Mouse (Mus musculus) kidney, postnatal 4 days (tissue): Measurements from ENCODE around the gene Mapk1ip1.

Experiments
- DNase-seq, 2 experiments: peaks; one replicate each; pipeline ENCODE4 v3.0.0; 2021; ENCODE audit warnings: mixed read lengths in 2 of 2

Mapk1ip1 gene

GRCm38 (mm10) chr7:138835028-138835427 is 11.0 kb downstream of the Mapk1ip1 start:
- DNase-seq, result no peak

DNA sequence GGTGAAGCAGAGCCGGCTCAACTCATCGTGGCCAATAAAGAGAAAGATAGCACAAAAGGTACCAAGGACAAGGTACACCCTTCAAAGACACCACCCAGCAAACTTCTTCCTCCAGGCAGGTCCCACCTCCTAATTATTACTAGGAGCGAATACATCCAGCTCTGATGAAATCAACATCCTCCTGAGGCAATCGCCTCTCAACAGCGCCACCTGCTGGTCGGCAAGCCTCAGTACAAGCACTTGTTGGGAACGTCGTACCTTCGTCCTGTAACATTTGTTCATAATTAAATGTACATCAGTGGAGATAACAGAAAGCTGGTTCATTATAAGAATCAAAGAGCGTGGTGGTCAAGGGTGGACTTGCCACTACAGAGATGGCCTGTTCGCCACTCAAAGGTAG is 18.3 kb downstream of the Mapk1ip1 start:
- peak; percentile 85 for DNase-seq

- DNase-seq, result no peak
Measured at GRCm38 (mm10) chr7:138824995-138825756, 20.9 kb downstream of the Mapk1ip1 start.

DNA sequence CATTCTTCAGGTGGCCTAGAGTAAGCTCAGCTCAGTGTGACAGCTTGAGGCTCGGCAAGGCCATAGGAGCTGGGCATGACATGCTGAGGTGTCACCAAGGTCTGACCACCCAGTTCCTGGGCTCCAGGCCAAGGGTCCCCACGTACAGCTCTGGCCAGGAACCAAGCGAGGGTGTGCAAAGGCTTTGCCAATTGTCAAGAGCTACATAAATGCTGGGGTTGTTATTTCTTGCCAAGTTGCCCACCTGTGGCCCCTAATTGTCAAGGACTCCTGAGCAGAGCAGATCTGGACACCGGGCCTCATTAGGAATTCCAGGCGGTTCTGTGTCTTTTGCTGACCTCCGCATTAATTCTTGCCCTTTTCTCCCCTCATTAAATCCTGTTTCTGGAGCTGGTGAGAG is 21.6 kb downstream of the Mapk1ip1 start:
- DNase-seq, result no peak

GRCm38 (mm10) chr7:138818314-138818713 is 27.8 kb downstream of the Mapk1ip1 start:
- peak; percentile 22 to 34 for DNase-seq

- peak; percentile 34 to 39 for DNase-seq
Measured at GRCm38 (mm10) chr7:138813213-138813875, 32.7 kb downstream of the Mapk1ip1 start.

- DNase-seq, result no peak
Measured at GRCm38 (mm10) chr7:138807146-138807545, 38.9 kb downstream of the Mapk1ip1 start.

GRCm38 (mm10) chr7:138803386-138803785 is 42.7 kb downstream of the Mapk1ip1 start:
- DNase-seq, result peak; percentile 9 to 27

DNA sequence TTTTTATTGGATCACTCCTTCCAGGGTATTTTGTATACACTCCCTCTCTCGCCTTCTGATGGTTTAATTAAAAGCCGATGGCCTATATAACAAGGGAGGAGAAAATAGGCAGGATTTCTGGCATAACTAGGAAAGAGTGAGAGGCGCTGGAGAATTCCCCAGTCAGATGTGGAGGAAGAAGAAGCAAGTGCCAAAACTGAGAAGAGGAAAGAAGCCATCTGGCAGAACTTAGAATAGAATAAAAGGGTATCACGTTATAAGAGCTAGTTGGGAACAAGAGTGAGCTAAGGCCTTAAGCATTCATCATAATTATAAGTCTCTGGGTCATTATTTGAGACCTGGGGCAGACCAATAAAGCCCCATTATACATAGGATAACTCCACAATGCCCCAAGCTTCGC is 58.0 kb downstream of the Mapk1ip1 start:
- no peak for DNase-seq
